Mouse (Mus musculus) cerebellum, adult 9-11 months (tissue): ENCODE data around the gene Zbtb17.

Experiments used
- DNase-seq: peaks from one replicate; pipeline ENCODE4 v3.0.0; 2022

Gene Zbtb17

GRCm38 (mm10) chr4:141444451-141445327 lies at the start of gene Zbtb17:
TSS of gene Zbtb17 (plus strand) at chr4:141444654.
- peak; percentile 87 for DNase-seq

GRCm38 (mm10) chr4:141394751-141395150 lies 49.7 kb upstream of the Zbtb17 start:
- no peak for DNase-seq

GRCm38 (mm10) chr4:141397861-141398260 lies 46.6 kb upstream of the Zbtb17 start:
- no peak for DNase-seq

- no peak for DNase-seq
These were observed 45.9 kb upstream of the Zbtb17 start, which contains the start of gene Clcnka for GRCm38 (mm10) chr4:141398545-141398944. TSS of gene Clcnka (minus strand) at chr4:141398724.

GRCm38 (mm10) chr4:141400171-141400570 lies 44.3 kb upstream of the Zbtb17 start:
- DNase-seq = no peak

DNA sequence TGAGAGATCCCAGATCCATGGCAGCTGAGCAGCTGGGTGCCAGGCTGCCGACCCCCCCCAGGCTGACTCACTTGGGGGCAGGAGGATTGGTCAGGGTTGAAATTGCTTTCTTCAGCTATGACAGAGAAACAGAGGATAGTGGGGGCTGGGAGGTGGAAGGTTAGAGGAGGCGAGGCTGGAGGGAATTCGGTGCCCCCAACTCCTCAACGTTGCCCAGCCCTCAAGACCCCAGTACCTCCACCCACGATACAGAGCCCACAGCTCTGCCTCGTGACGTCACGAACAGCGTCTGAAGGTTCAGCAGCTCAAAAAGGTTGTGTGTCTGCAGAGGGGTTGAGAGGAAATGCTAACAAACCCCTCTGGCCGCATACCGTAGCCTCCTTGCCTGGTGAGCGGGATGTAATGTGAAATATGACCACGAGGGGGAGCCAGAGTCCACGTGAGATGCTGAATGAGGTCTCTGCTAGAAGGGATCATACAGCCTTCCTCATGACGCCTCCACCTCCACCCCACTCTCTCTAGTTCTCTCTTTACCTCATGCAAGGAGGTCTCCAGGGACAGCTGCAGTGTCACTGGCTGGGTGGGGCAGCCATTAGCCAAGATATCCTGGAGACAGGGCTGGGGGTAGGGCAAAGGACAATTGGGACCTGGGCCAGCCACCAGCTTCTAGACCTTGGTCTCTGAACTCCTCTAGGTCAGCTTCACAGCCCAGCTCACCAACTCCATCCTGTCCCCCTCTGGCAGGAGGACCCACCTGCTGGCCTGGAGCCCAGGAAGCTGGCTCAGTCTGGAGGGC lies 39.7 kb upstream of the Zbtb17 start:
- DNase-seq = peak; percentile 74

- DNase-seq = no peak
These were observed 39.2 kb upstream of the Zbtb17 start for GRCm38 (mm10) chr4:141405314-141405622.

DNA sequence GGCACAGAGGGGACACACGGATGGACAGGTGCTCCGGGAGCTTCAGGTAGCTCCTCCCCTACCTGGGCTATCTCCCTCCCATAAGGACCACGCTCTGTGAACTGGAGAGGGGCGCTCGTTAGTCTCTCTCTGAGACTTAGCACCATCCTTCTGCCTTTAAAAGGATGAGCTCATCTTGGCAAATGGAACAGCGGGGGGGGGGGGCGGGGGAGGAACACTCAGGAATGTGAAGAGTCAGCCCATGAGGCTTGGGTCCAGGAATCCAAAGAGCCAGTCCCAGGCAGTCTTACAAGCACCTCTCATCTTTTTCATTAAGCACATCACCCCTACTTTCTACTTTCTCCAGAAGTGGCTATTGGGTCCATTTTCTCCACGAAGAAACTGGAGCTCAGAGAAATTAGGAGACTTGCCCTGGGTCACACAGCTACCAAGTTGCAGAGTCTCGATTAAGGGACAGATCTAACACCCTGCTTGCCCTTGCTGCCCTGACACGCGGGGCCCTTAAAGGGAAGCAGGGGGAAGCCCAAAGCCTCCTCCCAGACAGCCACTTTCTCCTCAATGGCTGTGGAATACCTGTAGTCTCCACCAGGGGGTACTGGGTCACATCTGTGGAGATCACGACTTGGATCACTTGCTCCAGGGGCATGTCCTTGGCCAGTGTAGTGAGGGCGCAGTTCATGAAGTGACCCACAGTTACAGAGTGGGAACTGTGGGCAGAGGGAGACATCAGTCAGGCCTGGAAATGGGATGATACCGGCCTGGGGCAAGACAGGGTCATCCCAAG lies 37.7 kb upstream of the Zbtb17 start:
- no peak for DNase-seq

GRCm38 (mm10) chr4:141408577-141408976 lies 35.9 kb upstream of the Zbtb17 start:
- DNase-seq = no peak

DNA sequence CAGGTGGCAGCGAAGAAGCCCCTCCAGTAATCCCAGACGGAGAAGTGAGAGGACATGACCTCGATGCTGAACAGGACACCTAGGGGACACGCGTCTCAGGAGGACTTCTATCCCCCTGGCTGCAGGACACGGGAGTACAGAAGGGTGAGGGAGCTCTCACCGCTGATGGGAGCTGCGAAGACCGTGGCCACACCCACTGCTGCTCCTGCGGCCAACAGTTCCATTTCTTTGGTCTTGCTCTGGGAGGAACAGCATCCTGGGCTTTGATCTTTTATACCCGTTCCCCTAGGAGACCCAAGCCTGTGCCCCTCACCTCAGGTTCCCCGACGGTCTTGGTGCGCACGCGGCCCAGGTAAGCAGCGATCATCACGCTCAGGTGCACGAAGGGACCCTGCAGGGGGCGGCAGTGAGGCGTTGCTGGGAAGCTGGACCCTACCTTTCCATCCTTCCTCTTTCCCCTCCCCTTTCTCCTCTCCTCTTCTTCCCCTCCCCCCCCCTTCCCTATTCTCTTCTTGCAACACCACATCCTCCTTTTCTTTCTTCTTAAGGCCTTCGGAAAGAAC lies 32.9 kb upstream of the Zbtb17 start:
- DNase-seq = no peak

GRCm38 (mm10) chr4:141415924-141416323 lies 28.5 kb upstream of the Zbtb17 start, which contains the start of gene Clcnkb:
TSS of gene Clcnkb (minus strand) at chr4:141416014.
- no peak for DNase-seq

DNA sequence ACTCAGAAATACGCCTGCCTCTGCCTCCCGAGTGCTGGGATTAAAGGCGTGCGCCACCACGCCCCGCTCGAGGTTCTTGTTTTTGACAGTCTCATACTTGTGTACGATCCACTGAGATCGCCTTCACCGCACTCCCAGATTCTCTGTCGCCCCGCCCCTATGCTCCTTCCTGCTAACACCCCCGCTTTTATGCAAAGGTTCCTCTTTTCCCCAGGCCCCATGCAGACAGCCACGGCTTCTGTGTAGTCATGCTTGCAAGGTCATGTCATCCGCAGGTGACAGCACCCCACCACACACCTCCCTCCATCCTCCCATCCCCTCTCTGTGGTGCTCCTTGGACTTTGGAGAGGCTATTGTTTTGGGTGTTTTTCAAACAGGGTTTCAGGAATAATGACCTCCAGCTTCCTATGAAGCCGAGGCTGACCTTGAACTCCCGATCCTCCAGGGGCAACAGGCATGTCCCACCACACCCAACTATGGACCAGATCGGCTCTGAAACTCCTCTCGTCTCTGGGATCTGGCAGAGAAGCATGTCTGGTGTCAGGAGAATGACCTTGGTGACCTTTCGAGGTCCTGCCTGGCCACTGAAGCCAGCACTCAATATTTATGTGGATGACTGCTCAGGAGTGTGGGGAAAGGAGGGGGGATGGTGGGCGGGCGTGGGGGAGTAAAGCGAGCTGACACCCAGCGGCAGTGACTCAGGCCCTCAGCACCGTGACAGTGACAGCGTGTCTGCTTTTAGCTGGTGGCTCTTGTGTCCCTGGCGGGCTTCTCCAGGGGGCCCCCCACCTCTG lies 24.9 kb upstream of the Zbtb17 start:
- no peak for DNase-seq

GRCm38 (mm10) chr4:141420192-141420829 lies 24.1 kb upstream of the Zbtb17 start, which contains the start of gene Hspb7:
TSS of gene Hspb7 (plus strand) at chr4:141420779.
- no peak for DNase-seq

- DNase-seq = no peak
These were observed 23.6 kb upstream of the Zbtb17 start for GRCm38 (mm10) chr4:141420886-141421285.

- DNase-seq = peak; percentile 38
These were observed 23.0 kb upstream of the Zbtb17 start for GRCm38 (mm10) chr4:141421423-141421822.

- DNase-seq = no peak
These were observed 21.6 kb upstream of the Zbtb17 start for GRCm38 (mm10) chr4:141422841-141423240.

- no peak for DNase-seq
These were observed 21.2 kb upstream of the Zbtb17 start for GRCm38 (mm10) chr4:141423288-141423687.

DNA sequence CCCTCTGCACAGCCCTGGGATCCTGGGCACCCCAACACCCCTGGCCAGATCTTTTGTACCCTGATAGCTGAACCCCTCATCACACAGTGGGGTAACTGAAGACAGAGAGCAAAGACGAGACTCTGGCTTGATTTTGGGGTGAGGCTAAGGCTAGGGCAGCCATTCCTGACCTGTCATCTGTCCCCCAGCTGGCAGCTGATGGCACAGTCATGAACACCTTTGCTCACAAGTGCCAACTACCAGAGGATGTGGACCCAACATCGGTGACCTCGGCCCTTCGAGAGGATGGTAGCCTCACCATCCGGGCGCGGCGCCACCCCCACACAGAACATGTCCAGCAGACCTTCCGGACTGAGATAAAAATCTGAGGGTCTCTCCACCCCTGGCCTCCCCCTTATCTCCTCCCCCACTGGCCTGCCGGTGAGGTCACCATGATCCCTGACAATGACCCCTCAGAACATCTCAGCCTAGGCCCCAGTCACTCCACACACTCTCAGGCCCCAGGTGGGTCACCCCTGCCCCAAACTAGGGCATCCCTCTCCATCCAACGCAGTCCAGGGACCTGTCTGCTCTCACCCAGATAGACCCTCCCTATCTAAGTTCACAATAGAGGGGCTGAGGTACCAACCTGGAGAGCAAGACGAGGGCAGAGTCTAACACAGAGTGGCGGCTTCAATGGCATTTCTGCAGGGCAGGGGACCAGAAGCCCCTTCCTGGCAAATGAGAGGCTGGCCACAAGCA lies 20.6 kb upstream of the Zbtb17 start:
- DNase-seq = no peak

GRCm38 (mm10) chr4:141425484-141426479 lies 18.7 kb upstream of the Zbtb17 start:
- peak; percentile 49 for DNase-seq
